Mouse (Mus musculus) urinary bladder, postnatal 10 days (tissue): ENCODE data around the gene Grik4.

ENCODE experiments used
- DNase-seq: peaks from one replicate; pipeline ENCODE4 v3.0.0; 2022; ENCODE audit warnings: low spot score

Gene Grik4

GRCm38 (mm10) chr9:42742385-42742784 lies 201.9 kb downstream of the Grik4 start:
- no peak for DNase-seq

DNA sequence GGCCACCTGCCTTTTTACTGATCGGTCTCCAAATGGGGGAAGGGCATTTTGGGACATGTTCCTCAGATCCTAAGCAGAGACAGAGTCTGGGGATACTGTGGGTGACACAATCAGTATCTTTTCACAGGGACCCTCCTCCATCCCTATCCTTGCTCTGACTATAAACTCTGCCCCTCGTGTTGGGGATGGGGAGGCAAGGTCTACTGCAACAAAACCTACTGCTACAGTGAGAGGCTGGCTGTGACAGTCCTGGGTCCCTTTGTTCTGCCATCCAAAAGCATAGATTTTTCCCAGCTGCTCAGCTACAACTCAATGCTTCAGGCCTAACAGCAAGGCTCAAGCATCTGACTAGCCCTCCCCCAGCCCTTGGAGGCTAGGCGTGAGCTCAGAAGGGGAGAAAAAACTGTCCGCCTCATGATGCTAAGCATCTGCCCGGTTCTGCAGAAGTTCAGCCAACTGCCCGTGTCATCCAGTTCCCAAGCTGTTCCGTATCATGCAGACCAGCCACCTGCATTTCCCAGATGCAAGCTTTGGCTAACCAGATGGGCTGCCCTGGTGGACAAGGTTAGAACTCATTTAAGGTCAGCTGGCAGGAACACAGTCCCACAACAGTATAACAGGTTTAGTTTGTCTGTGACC lies 207.5 kb downstream of the Grik4 start:
- DNase-seq: no peak

GRCm38 (mm10) chr9:42735086-42735485 lies 209.2 kb downstream of the Grik4 start:
- no peak for DNase-seq

GRCm38 (mm10) chr9:42732731-42733318 lies 211.5 kb downstream of the Grik4 start:
- no peak for DNase-seq

- DNase-seq: no peak
Measured at GRCm38 (mm10) chr9:42728472-42728871, 215.8 kb downstream of the Grik4 start.

- DNase-seq: no peak
Measured at GRCm38 (mm10) chr9:42727661-42728060, 216.6 kb downstream of the Grik4 start.

DNA sequence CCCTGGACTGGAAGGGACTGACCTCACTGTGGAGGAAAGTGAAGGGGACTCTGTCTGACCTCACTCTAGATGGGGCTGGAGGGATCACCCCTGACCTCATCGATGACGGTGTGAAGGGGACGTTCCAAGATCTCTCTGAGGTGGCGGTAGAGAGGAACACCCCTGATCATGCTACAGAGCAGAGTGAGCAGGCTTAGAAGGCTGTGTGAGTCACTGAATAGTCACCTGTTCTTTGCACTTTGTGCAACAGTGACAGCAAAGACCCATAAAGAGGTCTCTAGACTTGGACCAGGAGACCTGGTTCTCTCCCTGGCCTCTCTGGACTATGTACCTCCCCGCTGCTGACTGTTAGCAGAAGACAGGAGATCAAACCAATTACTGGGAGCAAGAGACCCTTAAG lies 217.1 kb downstream of the Grik4 start:
- DNase-seq: no peak

DNA sequence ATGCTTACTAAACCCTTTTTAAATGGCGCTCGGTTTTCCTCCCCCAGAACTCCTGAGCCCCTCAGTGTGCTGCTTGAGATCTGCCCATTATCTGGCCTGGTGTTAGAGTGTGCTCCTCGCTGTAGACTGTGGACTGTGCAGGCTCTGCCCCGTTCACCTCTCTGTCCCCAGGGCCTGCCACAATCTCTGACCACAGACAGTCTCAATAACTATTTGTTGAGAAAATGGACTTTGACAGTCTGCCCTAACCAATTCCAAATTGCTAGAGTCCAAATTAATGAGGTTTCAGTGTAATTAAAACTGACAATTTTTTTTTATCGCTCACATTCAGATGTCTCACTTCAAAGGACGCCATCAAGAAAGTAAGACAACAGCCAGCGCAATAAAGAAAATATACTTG lies 220.2 kb downstream of the Grik4 start:
- DNase-seq: no peak

GRCm38 (mm10) chr9:42722501-42722900 lies 221.8 kb downstream of the Grik4 start:
- no peak for DNase-seq

DNA sequence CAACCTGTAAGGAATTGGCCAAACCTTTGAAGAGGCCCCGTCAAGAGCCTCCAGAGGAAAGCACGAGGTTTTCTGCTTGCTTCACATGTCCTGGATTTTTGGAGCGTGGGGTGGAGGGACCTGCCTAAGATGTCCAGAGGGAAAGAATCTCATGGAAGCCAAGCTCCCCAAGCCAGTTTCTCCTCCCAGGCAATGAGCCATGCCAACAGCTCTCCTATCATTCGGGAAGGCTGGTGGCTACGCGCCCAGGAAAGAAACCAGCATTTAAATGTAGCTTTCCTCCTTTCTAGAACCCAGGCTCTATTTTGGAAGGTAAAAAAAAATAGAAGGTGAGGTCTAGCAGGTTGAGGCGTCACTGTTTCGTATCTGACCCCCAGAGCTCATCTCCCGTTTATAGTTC lies 222.6 kb downstream of the Grik4 start:
- DNase-seq: no peak

DNA sequence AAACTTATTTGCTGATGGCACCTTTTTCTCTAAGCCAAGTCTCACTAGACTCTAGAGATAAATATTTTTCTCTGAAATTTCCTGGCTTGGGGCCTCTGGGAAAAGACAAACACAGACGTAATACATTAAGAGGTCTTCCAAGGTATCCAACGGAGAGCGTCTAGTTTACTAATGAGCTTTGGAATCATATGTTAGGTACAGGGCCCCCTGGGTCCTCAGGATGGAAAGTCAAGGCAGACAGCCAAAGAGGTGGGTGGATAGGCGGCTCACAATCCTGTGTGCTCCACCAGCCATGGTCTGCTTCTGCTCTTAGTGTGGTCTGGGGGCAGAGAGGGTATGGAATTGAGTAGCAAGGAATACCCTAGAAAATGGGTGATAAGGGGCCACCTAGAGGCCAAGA lies 223.1 kb downstream of the Grik4 start:
- DNase-seq: no peak

DNA sequence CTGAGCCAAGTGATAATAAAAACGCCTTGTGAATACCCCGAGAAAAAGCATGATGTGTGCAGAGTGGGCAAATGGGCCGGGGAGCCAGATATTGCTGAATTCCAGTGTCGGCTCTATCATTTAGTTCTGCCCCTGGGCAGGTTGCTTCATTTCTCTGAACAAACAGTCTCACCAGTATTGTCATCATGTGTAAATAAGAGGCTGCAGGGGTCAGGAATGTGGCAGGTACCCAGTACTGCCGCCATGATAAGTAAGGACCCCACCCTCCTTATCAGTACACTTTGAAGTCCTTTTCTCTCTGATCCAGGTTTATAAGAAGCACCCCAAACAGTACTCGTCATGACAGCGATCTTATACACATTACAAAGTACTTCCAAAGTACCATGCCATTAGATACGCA lies 230.4 kb downstream of the Grik4 start:
- no peak for DNase-seq

DNA sequence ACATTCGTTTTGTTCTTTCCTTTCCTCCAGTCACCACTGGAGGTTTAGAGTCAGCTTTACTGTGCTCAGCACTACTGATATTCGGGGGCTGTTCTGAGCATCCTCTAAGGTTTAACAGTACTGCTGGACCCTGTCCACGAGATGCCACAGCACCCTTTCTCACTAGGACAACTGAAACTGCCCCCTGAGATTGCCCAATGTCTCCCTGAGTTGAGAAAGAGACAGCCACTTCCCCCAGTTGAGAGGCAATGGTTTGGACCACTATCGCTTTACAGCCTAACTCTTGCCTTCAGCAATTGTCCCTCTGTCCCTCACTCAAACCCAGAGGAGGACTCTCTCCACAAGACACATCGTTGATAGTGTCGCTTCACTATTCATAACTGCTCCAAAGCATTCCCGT lies 238.4 kb downstream of the Grik4 start:
- no peak for DNase-seq

DNA sequence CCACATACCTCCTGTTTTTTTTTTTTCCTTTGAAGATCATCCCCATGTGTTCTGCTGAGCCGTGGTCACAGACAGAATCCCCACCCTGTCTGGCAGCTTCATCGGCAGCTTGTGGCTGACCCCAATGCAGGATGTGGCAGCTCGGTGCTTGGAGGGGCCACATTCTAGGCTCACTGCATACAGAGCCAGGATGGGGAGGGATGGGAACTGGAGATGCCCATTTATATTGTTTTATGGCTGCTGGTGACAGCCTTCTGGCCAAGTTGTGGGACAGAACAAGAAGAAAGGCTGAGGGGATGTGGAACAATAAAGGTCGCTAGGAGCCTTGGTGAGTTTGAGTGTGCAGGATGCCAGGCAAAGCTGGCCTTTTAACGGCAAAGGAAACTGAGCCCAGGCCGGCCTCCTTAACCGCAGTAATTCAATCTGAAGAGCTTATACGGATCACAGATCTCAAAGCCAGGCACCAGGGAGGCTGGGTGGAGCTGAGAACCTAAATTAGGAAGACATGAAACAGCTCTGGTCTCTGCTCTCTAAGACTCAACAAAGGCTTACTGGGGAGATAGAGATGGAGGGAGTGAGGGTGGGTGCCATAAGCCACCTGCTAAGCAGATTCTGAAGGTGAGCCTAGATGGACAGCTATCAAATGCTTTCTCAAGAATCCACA lies 241.0 kb downstream of the Grik4 start:
- no peak for DNase-seq

DNA sequence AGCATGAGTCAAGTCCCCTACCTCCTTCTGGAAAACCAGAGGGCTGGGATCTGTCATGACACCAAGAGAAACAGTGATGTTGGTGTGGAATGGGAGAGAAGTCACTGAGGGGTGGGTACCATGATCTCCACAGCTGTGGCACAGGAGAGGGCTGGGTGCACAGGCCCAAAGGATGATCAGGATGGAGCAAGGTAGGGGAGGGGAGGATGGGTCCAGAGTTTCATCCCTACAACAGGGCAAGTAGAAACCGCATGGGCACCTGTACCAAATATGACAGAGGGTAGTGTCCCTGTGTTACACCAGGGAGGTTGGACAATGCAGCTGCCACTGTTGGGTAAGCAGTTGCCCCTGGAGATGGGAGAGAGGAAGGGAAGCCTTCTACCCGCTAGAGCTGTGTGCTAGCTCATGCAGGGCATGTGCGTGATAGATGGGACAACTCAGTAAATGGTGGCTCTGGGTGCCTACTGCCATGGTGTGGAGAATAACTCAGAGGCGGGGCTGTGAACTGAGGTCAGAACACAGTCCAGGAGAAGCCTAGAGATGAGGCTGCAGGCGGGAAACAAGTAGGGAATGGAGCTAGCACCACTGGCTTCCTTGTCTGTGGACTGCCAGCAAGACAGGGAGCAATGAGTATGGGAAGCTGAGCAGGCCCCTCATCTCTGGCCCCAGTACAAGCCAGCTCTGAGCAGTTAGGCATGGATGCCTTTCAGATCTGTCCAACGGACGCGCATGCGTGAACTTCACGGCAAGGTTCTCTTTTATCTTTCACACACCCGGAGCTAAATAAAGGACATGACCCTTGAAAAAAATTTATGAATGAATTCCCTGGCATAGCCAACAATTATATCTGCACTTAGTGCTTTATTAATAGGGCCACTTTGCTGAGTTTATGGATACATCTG lies 241.8 kb downstream of the Grik4 start:
- no peak for DNase-seq

- no peak for DNase-seq
Measured at GRCm38 (mm10) chr9:42701729-42702128, 242.6 kb downstream of the Grik4 start.

GRCm38 (mm10) chr9:42693024-42693423 lies 251.3 kb downstream of the Grik4 start:
- no peak for DNase-seq

DNA sequence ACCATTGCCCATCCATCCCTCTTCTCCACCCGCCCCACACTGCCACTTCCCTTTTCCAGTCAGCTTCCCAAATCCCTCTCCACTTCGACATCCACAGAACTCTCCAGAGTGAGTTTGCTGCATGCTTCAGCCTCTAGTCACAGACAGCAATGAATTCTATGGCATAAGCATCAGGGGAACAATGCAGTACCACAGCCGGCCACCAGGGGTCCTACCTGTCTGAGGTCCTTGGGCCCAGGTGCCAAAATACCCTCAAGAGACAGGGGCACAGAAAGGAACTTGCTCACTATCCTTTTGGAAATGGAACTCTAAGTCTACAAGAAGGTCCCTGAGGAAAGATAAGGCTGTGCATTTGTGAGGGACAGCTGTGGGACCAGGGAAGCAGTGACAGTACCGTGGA lies 256.1 kb downstream of the Grik4 start:
- peak; percentile 35 for DNase-seq

- no peak for DNase-seq
Measured at GRCm38 (mm10) chr9:42686104-42686503, 258.2 kb downstream of the Grik4 start.

- no peak for DNase-seq
Measured at GRCm38 (mm10) chr9:42674017-42674412, 270.3 kb downstream of the Grik4 start.

DNA sequence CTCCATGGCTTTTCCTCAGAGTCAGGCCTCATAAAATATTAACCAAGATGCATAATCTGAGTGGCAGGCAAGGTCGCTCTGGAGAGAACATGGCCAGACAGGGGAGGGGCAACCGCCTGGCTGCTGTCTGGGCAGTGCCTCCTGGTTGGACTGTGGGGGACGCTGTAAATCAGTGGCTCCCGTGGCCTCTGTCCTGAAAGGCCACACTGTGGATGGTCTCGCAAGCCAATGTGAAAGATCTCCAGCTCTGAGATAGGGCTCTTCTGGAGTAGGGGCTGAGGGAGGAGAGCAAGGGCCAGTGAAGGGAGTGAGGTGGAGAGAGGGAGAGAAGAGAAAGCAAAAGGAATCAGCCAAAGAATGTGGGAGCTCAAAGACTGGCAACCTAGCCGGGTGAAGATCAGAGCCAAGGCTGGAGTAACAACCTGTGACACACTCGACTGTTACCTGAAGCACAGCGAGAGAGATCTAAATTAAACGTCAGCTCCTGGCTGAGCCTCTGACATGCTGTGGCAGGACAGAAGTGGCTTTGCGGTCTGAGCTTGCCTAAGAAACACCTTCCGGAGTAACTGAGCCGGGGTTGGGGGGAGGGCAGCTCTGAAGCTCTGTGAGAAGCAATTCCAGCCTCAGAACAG lies 270.8 kb downstream of the Grik4 start:
- DNase-seq: no peak

GRCm38 (mm10) chr9:42672982-42673381 lies 271.3 kb downstream of the Grik4 start:
- DNase-seq: no peak
